Mouse (Mus musculus): ENCODE data around the gene Ncf4. TPM values are rescaled to one million over a fixed set of nuclear protein-coding genes. Genes with fewer than 3 reads are reported as not detected.

Gene Ncf4
- polyA plus RNA-seq, 1 experiment from 2014 or later: 2.6 TPM

DNA sequence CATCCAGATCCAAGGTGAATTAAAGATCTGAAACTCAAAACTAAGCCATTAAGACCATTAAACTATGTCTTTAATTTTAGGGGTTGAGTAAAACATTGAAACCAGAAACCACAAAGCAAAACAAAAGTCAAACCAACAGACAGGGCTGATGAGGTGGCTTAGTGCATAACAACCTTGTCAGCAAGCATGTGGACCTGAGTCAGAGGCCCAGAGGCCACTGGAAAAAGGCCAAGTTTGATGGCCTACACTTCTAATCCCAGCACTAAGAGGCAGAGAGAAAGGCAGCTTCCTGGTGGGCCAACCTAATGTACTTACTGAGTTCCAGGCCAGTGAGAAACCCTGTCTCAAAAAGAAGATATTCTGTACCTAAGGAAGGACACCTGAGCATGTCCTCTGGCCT is 56.2 kb downstream of the Ncf4 start:
- no peaks in the 10 kb centered on the region for H3K4me1 ChIP-seq
- no peak for ATAC-seq (ENCODE audit: low FRiP score)

DNA sequence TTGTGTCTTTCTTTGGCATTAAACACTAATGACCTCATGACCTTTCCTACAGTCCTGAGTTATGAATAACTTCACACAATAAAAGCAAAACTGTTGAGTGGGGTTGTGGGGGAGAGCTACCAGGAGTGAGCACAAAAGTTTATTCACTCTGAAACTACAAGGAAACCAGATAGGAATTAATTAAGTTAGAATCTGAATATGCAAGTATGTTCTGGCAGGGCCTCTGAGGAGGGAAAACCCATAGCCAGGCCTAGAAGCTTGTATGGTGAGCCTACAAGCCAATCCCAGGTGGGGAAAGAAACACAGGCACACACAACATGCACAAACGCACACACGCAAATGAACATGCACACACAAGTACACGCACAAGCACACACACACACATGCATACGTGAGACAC is 58.1 kb downstream of the Ncf4 start:
- no peak overlapping the region for H3K9ac ChIP-seq
- ATAC-seq (ENCODE audit: low FRiP score): no peak
- 93% methylated on average over 4 of the region's 4 CpGs for WGBS
- no peaks in the 10 kb centered on the region for H3K9me3 ChIP-seq
- H3K27me3 ChIP-seq: no peaks in the 10 kb centered on the region
- no peaks in the 10 kb centered on the region for H3K4me1 ChIP-seq
- H3K4me3 ChIP-seq (replicated peaks): no peak overlapping the region
- no peaks in the 10 kb centered on the region for H3K36me3 ChIP-seq (replicated peaks)
- no peak overlapping the region for H3K4me2 ChIP-seq
- no peak overlapping the region for H3K27ac ChIP-seq

More for the DNA sequence above, 56.2 kb downstream of the Ncf4 start:
- no peak overlapping the region for H3K9ac ChIP-seq
- no peaks in the 10 kb centered on the region for H3K9me3 ChIP-seq
- H3K4me2 ChIP-seq: no peak overlapping the region
- H3K36me3 ChIP-seq (replicated peaks): no peaks in the 10 kb centered on the region
- no peaks in the 10 kb centered on the region for H3K27me3 ChIP-seq
- no peak overlapping the region for H3K4me3 ChIP-seq (replicated peaks)
- H3K27ac ChIP-seq: no peak overlapping the region

DNA sequence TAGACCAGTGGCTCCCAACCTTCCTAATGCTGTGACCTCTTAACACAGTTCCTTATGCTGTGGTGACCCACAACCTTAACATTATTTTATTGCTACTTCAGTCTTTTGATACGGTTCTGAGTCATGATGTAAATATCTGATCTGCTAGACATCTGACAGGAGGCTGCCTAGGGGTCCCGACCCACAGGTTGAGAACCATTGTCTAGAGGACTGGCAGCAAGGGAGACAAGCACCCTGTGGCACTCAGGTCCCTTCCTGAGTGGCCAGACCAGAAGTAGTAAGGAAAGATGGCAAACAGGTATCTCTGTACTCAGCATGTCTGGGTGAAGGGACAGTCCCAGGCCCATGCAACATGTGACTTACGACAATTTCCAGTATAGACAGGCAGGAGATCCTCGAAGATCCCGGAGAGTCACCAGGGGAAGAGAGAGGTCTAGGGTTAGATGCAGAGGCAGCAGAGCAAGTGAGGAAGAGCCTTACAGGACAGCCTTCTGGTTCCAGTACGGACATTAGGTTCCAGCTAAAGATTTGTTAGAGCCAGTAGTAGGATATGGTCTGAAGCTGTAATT is 59.1 kb downstream of the Ncf4 start:
- Histone ChIP-seq H3K4me2 (no peak overlapping the region), H3K9ac (no peak overlapping the region), H3K36me3 (replicated peaks) (no peaks in the 10 kb centered on the region), H3K4me3 (replicated peaks) (no peak overlapping the region), H3K27me3 (no peaks in the 10 kb centered on the region), H3K9me3 (no peaks in the 10 kb centered on the region), H3K4me1 (no peaks in the 10 kb centered on the region), H3K27ac (no peak overlapping the region)
- ATAC-seq (ENCODE audit: low FRiP score): no peak
- WGBS: 87% methylated on average over 6 of the region's 6 CpGs

GRCm38 (mm10) chr15:78305341-78305933 is 60.8 kb downstream of the Ncf4 start, which contains the start of gene Csf2rb2:
Gene Csf2rb2 (minus strand): TSS chr15:78305721.
- Histone ChIP-seq H3K27me3 (no peaks in the 10 kb centered on the region), H3K4me3 (replicated peaks) (no peak within 1 kb of the TSS), H3K9me3 (no peaks in the 10 kb centered on the region), H3K36me3 (replicated peaks) (no peaks in the 10 kb centered on the region), H3K4me1 (no peaks in the 10 kb centered on the region), H3K9ac (no peak within 1 kb of the TSS), H3K4me2 (no peak within 1 kb of the TSS), H3K27ac (no peak within 1 kb of the TSS)
- 90% methylated on average over 10 of the region's 10 CpGs for WGBS
- ATAC-seq (ENCODE audit: low FRiP score): no peak

- Histone ChIP-seq H3K9me3 (no peaks in the 10 kb centered on the region), H3K36me3 (replicated peaks) (no peaks in the 10 kb centered on the region), H3K27me3 (no peaks in the 10 kb centered on the region), H3K4me3 (replicated peaks) (no peak overlapping the region), H3K27ac (no peak overlapping the region), H3K4me1 (no peaks in the 10 kb centered on the region), H3K4me2 (no peak overlapping the region), H3K9ac (no peak overlapping the region)
- 58% methylated on average over 5 of the region's 5 CpGs for WGBS
- ATAC-seq (ENCODE audit: low FRiP score): no peak
Observed at GRCm38 (mm10) chr15:78309865-78310264, 65.3 kb downstream of the Ncf4 start.

- Histone ChIP-seq H3K36me3 (replicated peaks) (no peaks in the 10 kb centered on the region), H3K4me2 (no peak overlapping the region), H3K4me1 (no peaks in the 10 kb centered on the region), H3K27ac (no peak overlapping the region), H3K4me3 (replicated peaks) (no peak overlapping the region), H3K9me3 (no peaks in the 10 kb centered on the region), H3K27me3 (no peaks in the 10 kb centered on the region), H3K9ac (no peak overlapping the region)
- WGBS: 80% methylated on average over 4 of the region's 4 CpGs
- ATAC-seq (ENCODE audit: low FRiP score): no peak
Observed at GRCm38 (mm10) chr15:78310971-78311370, 66.4 kb downstream of the Ncf4 start.

Small RNA genes lying within 50 kb of the gene (microRNA-seq; reads per million reads assigned to microRNA genes)
- gene Mir7676-1: not detected

Other genes starting within 250 kb of the Ncf4 start
- gene Cacng2, start 124.8 kb upstream of the Ncf4 start, polyA plus RNA-seq (2016; fragmentation: Nextera tagmentation; extraction: Ambion mirVana): 2.2 and 2.5 TPM in 2 replicates
- gene Ift27, start 70.7 kb upstream of the Ncf4 start, polyA plus RNA-seq (2016; fragmentation: Nextera tagmentation; extraction: Ambion mirVana): 127 and 131 TPM in 2 replicates
- gene Pvalb, start 38.4 kb upstream of the Ncf4 start, polyA plus RNA-seq (2016; fragmentation: Nextera tagmentation; extraction: Ambion mirVana): not detected in 2 replicates
- 0.10 and 0.20 TPM in 2 replicates for gene Csf2rb2, start 60.9 kb downstream of the Ncf4 start, polyA plus RNA-seq (2016; fragmentation: Nextera tagmentation; extraction: Ambion mirVana)
- 0.90 and 0.91 TPM in 2 replicates for gene Csf2rb, start 81.0 kb downstream of the Ncf4 start, polyA plus RNA-seq (2016; fragmentation: Nextera tagmentation; extraction: Ambion mirVana)
- gene Tex33, start 151.1 kb downstream of the Ncf4 start, polyA plus RNA-seq (2016; fragmentation: Nextera tagmentation; extraction: Ambion mirVana): not detected in 2 replicates
- 10.1 and 10.3 TPM in 2 replicates for gene Tst, start 161.1 kb downstream of the Ncf4 start, polyA plus RNA-seq (2016; fragmentation: Nextera tagmentation; extraction: Ambion mirVana)
- gene Mpst, start 161.6 kb downstream of the Ncf4 start, polyA plus RNA-seq (2016; fragmentation: Nextera tagmentation; extraction: Ambion mirVana): 1.7 and 2.8 TPM in 2 replicates
- 67.3 and 79.6 TPM in 2 replicates for gene Kctd17, start 183.8 kb downstream of the Ncf4 start, polyA plus RNA-seq (2016; fragmentation: Nextera tagmentation; extraction: Ambion mirVana)
- gene Tmprss6, start 223.8 kb downstream of the Ncf4 start, polyA plus RNA-seq (2016; fragmentation: Nextera tagmentation; extraction: Ambion mirVana): 0.43 and 1.3 TPM in 2 replicates